In genomic region chr16:31647221-31647620, GRCm38 (mm10) we compare ENCODE assay signal across 16 mouse cellular contexts. TPM values are rescaled to one million over a fixed set of nuclear protein-coding genes. Genes with fewer than 3 reads are reported as not detected.
A peak's percentile ranks its signal among the peaks of the same experiment; 100 is the strongest.
DNase-seq lines count a peak whose midpoint lies in the region.
"Had no signal": no experiment of that assay in that cellular context is flagged by ENCODE, and none has a peak within 500 bp of the region (broad histone marks: within the 10 kb centered on the region; RNA-seq: fewer than 3 reads in every experiment).

No protein-coding gene starts in this region.

- peak; percentile 42 for DNase-seq in heart, adult 11 months
- no peak for DNase-seq in heart, adult 18-20 months
- DNase-seq in retina, adult 2 months (ENCODE audit: low read depth, low spot score), result peak; percentile 75
- DNase-seq in retina, embryonic 14.5 days (ENCODE audit: low spot score), result no peak
- peak; percentile 59 for DNase-seq in retina, postnatal 1 day
- no peak for DNase-seq in kidney, adult 9 months
- DNase-seq: adrenal gland, adult 2 months; adrenal gland, adult 8-10 months; adrenal gland, postnatal 10 days; adrenal gland, postnatal 14 days; adrenal gland, postnatal 25 days; adrenal gland, postnatal 36 days; B cell, adult 2 months; cerebellum, adult 11 months; cerebellum, adult 11-12 months; cerebellum, adult 18-20 months had no signal

RNA-seq across cellular contexts. Expression of gene Dlg1, which starts 16.0 kb away (rescaled TPM):
- 10 to 100 TPM; 52.6 to 59.2 TPM for total RNA-seq in heart, adult 18-20 months (2021)

Comparison
In these comparisons a context has a peak if more than half of its experiments do, and no peak if none do; other contexts are left out.
1. DNase-seq: peak in heart, adult 11 months (single experiment), retina, adult 2 months (single experiment) and retina, postnatal 1 day (single experiment); none in heart, adult 18-20 months (0 of 2), retina, embryonic 14.5 days (single experiment) and kidney, adult 9 months (single experiment).